Mouse (Mus musculus): ENCODE results near the gene Nelfb. TPM values are rescaled to one million over a fixed set of nuclear protein-coding genes. Genes with fewer than 3 reads are reported as not detected.
"Not testable (repeated sequence)": the region's sequence is repeated elsewhere in the genome, so short reads cannot be mapped to it uniquely, and the experiment has no call there.

Nelfb gene
- 22.9 and 24.0 TPM in 2 replicates for polyA plus RNA-seq (2012; ENCODE audit: insufficient read depth, low replicate concordance)

GRCm38 (mm10) chr2:25211121-25211670 is at the start of gene Nelfb:
Nelfb (minus strand) TSS chr2:25211489.
- Histone ChIP-seq H3K36me3 (replicated peaks; ENCODE audit: low read length) (peaks cover 42% of the 10 kb centered on the region), H3K9me3 (no peaks in the 10 kb centered on the region), H3K27me3 (replicated peaks) (peaks cover 2% of the 10 kb centered on the region), H3K4me3 (replicated peaks) (peak within 1 kb of the TSS; percentile 94), H3K4me1 (peaks cover 79% of the 10 kb centered on the region)
- no peak for TF ChIP-seq FLI1 (IDR thresholded peaks at IDR 0.05; ENCODE audit: low read length)
- no peak for TF ChIP-seq GATA1 (IDR thresholded peaks at IDR 0.05; ENCODE audit: borderline replicate concordance, low read length)

- peaks cover 59% of the 10 kb centered on the region for H3K4me1 ChIP-seq
- H3K36me3 ChIP-seq (replicated peaks; ENCODE audit: low read length): peaks cover 3% of the 10 kb centered on the region
- no peak overlapping the region for H3K4me3 ChIP-seq (replicated peaks)
- TF ChIP-seq GATA1 (IDR thresholded peaks at IDR 0.05; ENCODE audit: borderline replicate concordance, low read length): no peak
- no peak for TF ChIP-seq FLI1 (IDR thresholded peaks at IDR 0.05; ENCODE audit: low read length)
- no peaks in the 10 kb centered on the region for H3K27me3 ChIP-seq (replicated peaks)
- no peaks in the 10 kb centered on the region for H3K9me3 ChIP-seq
Measured at GRCm38 (mm10) chr2:25258887-25259286, 47.6 kb upstream of the Nelfb start.

- H3K4me3 ChIP-seq (replicated peaks): peak overlapping the region; percentile 85
- H3K4me1 ChIP-seq: peaks cover 57% of the 10 kb centered on the region
- not testable (repeated sequence) for H3K9me3 ChIP-seq; H3K27me3 ChIP-seq (replicated peaks)
- H3K36me3 ChIP-seq (replicated peaks; ENCODE audit: low read length): peaks cover 17% of the 10 kb centered on the region
Measured at GRCm38 (mm10) chr2:25257250-25257649, 46.0 kb upstream of the Nelfb start.

- Histone ChIP-seq H3K4me3 (replicated peaks) (peak overlapping the region; percentile 91), H3K4me1 (peaks cover 53% of the 10 kb centered on the region), H3K36me3 (replicated peaks; ENCODE audit: low read length) (peaks cover 24% of the 10 kb centered on the region)
- not testable (repeated sequence) for H3K9me3 ChIP-seq; H3K27me3 ChIP-seq (replicated peaks)
Measured at GRCm38 (mm10) chr2:25256443-25257109, 45.3 kb upstream of the Nelfb start.

GRCm38 (mm10) chr2:25255284-25255779 is 44.0 kb upstream of the Nelfb start, which contains the start of gene Tmem203:
Tmem203 (plus strand) TSS chr2:25255439.
- TF ChIP-seq GATA1 (IDR thresholded peaks at IDR 0.05; ENCODE audit: borderline replicate concordance, low read length): no peak
- TF ChIP-seq FLI1 (IDR thresholded peaks at IDR 0.05; ENCODE audit: low read length): peak; percentile 63; the same call in 1 of the 2 replicates

GRCm38 (mm10) chr2:25252331-25252730 is 41.0 kb upstream of the Nelfb start:
- H3K4me1 ChIP-seq: peaks cover 44% of the 10 kb centered on the region
- no peak for TF ChIP-seq GATA1 (IDR thresholded peaks at IDR 0.05; ENCODE audit: borderline replicate concordance, low read length)
- no peak for TF ChIP-seq FLI1 (IDR thresholded peaks at IDR 0.05; ENCODE audit: low read length)
- peaks cover 66% of the 10 kb centered on the region for H3K36me3 ChIP-seq (replicated peaks; ENCODE audit: low read length)
- no peak overlapping the region for H3K4me3 ChIP-seq (replicated peaks)
- no peaks in the 10 kb centered on the region for H3K9me3 ChIP-seq
- no peaks in the 10 kb centered on the region for H3K27me3 ChIP-seq (replicated peaks)

More at GRCm38 (mm10) chr2:25255284-25255779, 44.0 kb upstream of the Nelfb start, which contains the start of gene Tmem203:
- Histone ChIP-seq H3K27me3 (replicated peaks) (no peaks in the 10 kb centered on the region), H3K9me3 (no peaks in the 10 kb centered on the region), H3K4me3 (replicated peaks) (peak within 1 kb of the TSS; percentile 91), H3K36me3 (replicated peaks; ENCODE audit: low read length) (peaks cover 36% of the 10 kb centered on the region), H3K4me1 (peaks cover 53% of the 10 kb centered on the region)

- peaks cover 74% of the 10 kb centered on the region for H3K36me3 ChIP-seq (replicated peaks; ENCODE audit: low read length)
- no peaks in the 10 kb centered on the region for H3K9me3 ChIP-seq
- H3K4me1 ChIP-seq: peaks cover 28% of the 10 kb centered on the region
- peaks cover 28% of the 10 kb centered on the region for H3K27me3 ChIP-seq (replicated peaks)
- H3K4me3 ChIP-seq (replicated peaks): peak within 1 kb of the TSS; percentile 31
- TF ChIP-seq GATA1 (IDR thresholded peaks at IDR 0.05; ENCODE audit: borderline replicate concordance, low read length) (no peak), FLI1 (IDR thresholded peaks at IDR 0.05; ENCODE audit: low read length) (no peak)
Measured at GRCm38 (mm10) chr2:25246183-25247072, 35.1 kb upstream of the Nelfb start, which contains the start of gene AL732309.1. AL732309.1 (minus strand) TSS chr2:25246863.

- no peak for TF ChIP-seq FLI1 (IDR thresholded peaks at IDR 0.05; ENCODE audit: low read length)
- TF ChIP-seq GATA1 (IDR thresholded peaks at IDR 0.05; ENCODE audit: borderline replicate concordance, low read length): no peak
- Histone ChIP-seq H3K9me3 (no peaks in the 10 kb centered on the region), H3K27me3 (replicated peaks) (peaks cover 51% of the 10 kb centered on the region), H3K36me3 (replicated peaks; ENCODE audit: low read length) (peaks cover 51% of the 10 kb centered on the region), H3K4me3 (replicated peaks) (peak overlapping the region; percentile 57), H3K4me1 (peaks cover 31% of the 10 kb centered on the region)
Measured at GRCm38 (mm10) chr2:25244144-25244543, 32.9 kb upstream of the Nelfb start.

GRCm38 (mm10) chr2:25243342-25243741 is 32.1 kb upstream of the Nelfb start:
- H3K27me3 ChIP-seq (replicated peaks): peaks cover 56% of the 10 kb centered on the region
- H3K36me3 ChIP-seq (replicated peaks; ENCODE audit: low read length): peaks cover 43% of the 10 kb centered on the region
- TF ChIP-seq FLI1 (IDR thresholded peaks at IDR 0.05; ENCODE audit: low read length): no peak
- H3K4me1 ChIP-seq: peaks cover 35% of the 10 kb centered on the region
- no peak overlapping the region for H3K4me3 ChIP-seq (replicated peaks)
- H3K9me3 ChIP-seq: no peaks in the 10 kb centered on the region
